Mouse (Mus musculus) neural tube, embryonic 13.5 days (tissue): ENCODE data around the gene Eif1. TPM values are rescaled to one million over a fixed set of nuclear protein-coding genes. Genes with fewer than 3 reads are reported as not detected.
A peak's percentile ranks its signal among the peaks of the same experiment; 100 is the strongest.
"Not testable (repeated sequence)": the region's sequence is repeated elsewhere in the genome, so short reads cannot be mapped to it uniquely, and the experiment has no call there.

Experiments used
- ATAC-seq: fragments of 200-750 bp; cut with Nextera tagmentation; 2 replicates; pipeline ENCODE4 v1.8.0; 2017; ENCODE audit warnings: low read depth, mild to moderate bottlenecking, moderate TSS enrichment, moderate library complexity
- H3K27ac ChIP-seq: fragments of 300-500 bp; sonication (generic); replicated peaks from 2 replicates; pipeline ENCODE4 v1.5.1; 2015; ENCODE audit warnings: moderate library complexity, mild to moderate bottlenecking, inconsistent platforms
- H3K27me3 ChIP-seq: fragments of 300-500 bp; sonication (generic); 2 replicates; pipeline ENCODE4 v1.6.1; 2015; ENCODE audit warnings: mild to moderate bottlenecking, inconsistent platforms
- H3K36me3 ChIP-seq: fragments of 300-500 bp; sonication (generic); 2 replicates; pipeline ENCODE4 v1.6.1; 2015; ENCODE audit warnings: mild to moderate bottlenecking, inconsistent platforms
- H3K4me1 ChIP-seq: fragments of 300-500 bp; sonication (generic); replicated peaks from 2 replicates; pipeline ENCODE4 v1.6.1; 2015; ENCODE audit warnings: inconsistent platforms
- H3K4me2 ChIP-seq: fragments of 300-500 bp; sonication (generic); 2 replicates; pipeline ENCODE4 v1.6.1; 2015; ENCODE audit warnings: inconsistent platforms, mild to moderate bottlenecking, moderate library complexity
- H3K4me3 ChIP-seq: fragments of 300-500 bp; sonication (generic); 2 replicates; pipeline ENCODE4 v1.5.1; 2015; ENCODE audit warnings: mild to moderate bottlenecking, inconsistent platforms
- H3K9ac ChIP-seq: fragments of 300-500 bp; sonication (generic); 2 replicates; pipeline ENCODE4 v1.6.1; 2015; ENCODE audit warnings: moderate library complexity, mild to moderate bottlenecking, inconsistent platforms
- H3K9me3 ChIP-seq: fragments of 300-500 bp; sonication (generic); 2 replicates; pipeline ENCODE4 v1.6.1; 2016; ENCODE audit warnings: inconsistent platforms
- WGBS: fragments of 180-500 bp; shearing (Covaris S2); methylation state at CpG from one replicate; pipeline ENCODE4 v1.1.7; 2015; 5-methylcytosine and 5-hydroxymethylcytosine counted together
- polyA plus RNA-seq: library from polyadenylated mRNA; unstranded; fragments of >200 nt; fragmentation: Nextera tagmentation; extraction: Ambion mirVana; gene quantifications from 2 replicates; pipeline ENCODE4 v1.2.1, GENCODE M21; 2015

Gene Eif1
- polyA plus RNA-seq, 1 experiment from 2014 or later, result 1,563 TPM

- Histone ChIP-seq H3K4me3 (no peak overlapping the region), H3K4me1 (peaks cover 30% of the 10 kb centered on the region), H3K36me3 (no peaks in the 10 kb centered on the region), H3K27ac (no peak overlapping the region), H3K4me2 (no peak overlapping the region), H3K27me3 (peaks cover 57% of the 10 kb centered on the region), H3K9ac (no peak overlapping the region), H3K9me3 (no peaks in the 10 kb centered on the region)
- 60% methylated on average over 5 of the region's 5 CpGs for WGBS
- ATAC-seq, result no peak
Observed at GRCm38 (mm10) chr11:100357408-100357807, 37.7 kb downstream of the Eif1 start.

GRCm38 (mm10) chr11:100360175-100360574 is 40.5 kb downstream of the Eif1 start:
- 79% methylated on average over 6 of the region's 6 CpGs for WGBS

GRCm38 (mm10) chr11:100361059-100361458 is 41.4 kb downstream of the Eif1 start:
- no CpG with 5 or more reads among the region's 13 CpGs for WGBS

More at GRCm38 (mm10) chr11:100360175-100360574, 40.5 kb downstream of the Eif1 start:
- no peaks in the 10 kb centered on the region for H3K36me3 ChIP-seq
- peaks cover 23% of the 10 kb centered on the region for H3K4me1 ChIP-seq
- no peak overlapping the region for H3K4me3 ChIP-seq
- no peak overlapping the region for H3K9ac ChIP-seq
- no peak overlapping the region for H3K27ac ChIP-seq
- no peak for ATAC-seq
- no peak overlapping the region for H3K4me2 ChIP-seq
- H3K27me3 ChIP-seq, result peaks cover 40% of the 10 kb centered on the region
- no peaks in the 10 kb centered on the region for H3K9me3 ChIP-seq

GRCm38 (mm10) chr11:100362209-100362978 is 42.7 kb downstream of the Eif1 start:
- ATAC-seq, result peak; percentile 80
- Histone ChIP-seq H3K4me2 (no peak overlapping the region), H3K27ac (no peak overlapping the region), H3K4me3 (no peak overlapping the region), H3K4me1 (peaks cover 11% of the 10 kb centered on the region), H3K36me3 (no peaks in the 10 kb centered on the region), H3K9me3 (no peaks in the 10 kb centered on the region), H3K27me3 (peaks cover 29% of the 10 kb centered on the region), H3K9ac (no peak overlapping the region)
- WGBS, result 15% methylated on average over 8 of the region's 8 CpGs

More at GRCm38 (mm10) chr11:100361059-100361458, 41.4 kb downstream of the Eif1 start:
- not testable (repeated sequence) for H3K36me3 ChIP-seq, H3K4me2 ChIP-seq, H3K4me3 ChIP-seq, ATAC-seq, H3K9me3 ChIP-seq, H3K27ac ChIP-seq, H3K9ac ChIP-seq
- peaks cover 40% of the 10 kb centered on the region for H3K27me3 ChIP-seq
- peaks cover 18% of the 10 kb centered on the region for H3K4me1 ChIP-seq

DNA sequence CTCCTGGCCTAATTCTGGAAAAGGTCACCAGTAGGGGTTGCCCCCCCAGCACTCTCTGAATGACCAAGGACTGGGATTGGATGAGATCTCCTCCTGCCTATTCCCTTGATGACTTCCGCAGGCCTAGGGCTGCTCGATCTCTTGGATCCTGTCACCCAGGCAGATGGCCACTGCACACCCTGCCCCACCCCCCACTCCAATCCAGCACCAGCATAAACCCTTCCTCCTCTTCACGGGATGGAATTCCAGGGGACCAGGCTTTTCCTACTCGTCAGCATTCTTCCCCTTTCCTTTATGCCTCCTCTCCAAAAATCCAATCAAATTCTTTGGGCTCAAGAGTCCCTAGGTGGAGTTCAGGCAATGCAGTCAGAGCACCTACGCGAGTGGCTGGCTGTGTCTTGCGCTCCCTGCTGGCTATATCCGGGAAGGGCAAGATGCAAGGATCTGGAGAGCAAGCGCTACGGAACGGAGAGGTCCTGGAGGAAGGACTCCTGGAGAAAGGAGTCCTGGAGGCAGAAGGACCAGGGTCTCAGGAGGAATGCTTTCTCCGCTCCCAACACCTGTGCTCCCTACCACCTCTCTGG is 43.4 kb downstream of the Eif1 start:
- Histone ChIP-seq H3K27me3 (peaks cover 24% of the 10 kb centered on the region), H3K4me1 (peaks cover 11% of the 10 kb centered on the region), H3K27ac (no peak overlapping the region), H3K36me3 (no peaks in the 10 kb centered on the region), H3K9me3 (no peaks in the 10 kb centered on the region), H3K4me3 (no peak overlapping the region), H3K4me2 (no peak overlapping the region), H3K9ac (no peak overlapping the region)
- WGBS, result 20% methylated on average over 12 of the region's 12 CpGs
- peak; percentile 37 for ATAC-seq

DNA sequence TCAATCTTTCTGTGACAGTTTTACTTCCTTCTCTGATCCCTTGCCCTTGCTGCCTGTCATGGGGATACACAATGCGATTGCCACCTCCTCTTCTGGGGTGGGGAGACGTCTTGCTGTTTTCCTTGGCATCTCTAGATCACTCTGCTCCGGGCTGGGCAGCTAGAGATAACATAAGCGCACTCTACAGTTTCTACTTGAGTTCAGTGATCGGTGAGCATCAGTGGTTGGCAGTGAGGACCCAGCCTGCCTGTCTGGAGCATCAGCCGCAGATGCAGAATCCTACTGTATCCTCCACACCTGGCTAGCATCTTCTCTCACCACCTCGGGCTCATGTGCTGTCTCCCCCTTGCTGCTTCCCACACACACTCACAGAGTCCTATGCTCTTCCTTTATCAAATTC is 49.5 kb downstream of the Eif1 start:
- Histone ChIP-seq H3K36me3 (peaks cover 39% of the 10 kb centered on the region), H3K4me2 (no peak overlapping the region), H3K9ac (no peak overlapping the region), H3K27me3 (no peaks in the 10 kb centered on the region), H3K9me3 (no peaks in the 10 kb centered on the region), H3K27ac (0 out of 2 replicates have a peak overlapping the region, but pooled peaks have one; percentile 4), H3K4me1 (no peaks in the 10 kb centered on the region), H3K4me3 (no peak overlapping the region)
- ATAC-seq, result no peak
- WGBS, result 64% methylated on average over 7 of the region's 7 CpGs

DNA sequence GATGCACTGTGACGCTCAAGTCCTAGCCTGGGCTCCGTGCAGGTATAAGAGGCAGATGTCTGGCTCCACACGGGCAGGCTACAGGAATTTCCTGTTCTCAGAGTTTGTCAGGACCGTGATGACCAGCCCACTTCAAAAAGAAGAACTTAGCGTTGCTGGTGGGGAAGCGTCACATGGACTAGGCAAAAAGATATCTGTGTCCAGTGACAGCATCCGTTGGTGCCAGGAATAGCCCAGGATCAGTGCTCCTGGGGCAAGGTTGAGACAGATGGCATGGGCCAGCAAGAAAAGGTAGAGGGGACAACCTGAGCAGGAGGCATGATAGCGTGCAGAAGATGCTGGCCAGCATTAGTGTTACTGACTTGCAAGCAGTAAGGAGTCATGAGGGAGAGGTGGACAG is 50.1 kb downstream of the Eif1 start:
- Histone ChIP-seq H3K27me3 (no peaks in the 10 kb centered on the region), H3K36me3 (peaks cover 43% of the 10 kb centered on the region), H3K9me3 (no peaks in the 10 kb centered on the region), H3K4me2 (no peak overlapping the region), H3K27ac (no peak overlapping the region), H3K4me1 (no peaks in the 10 kb centered on the region), H3K9ac (no peak overlapping the region), H3K4me3 (no peak overlapping the region)
- WGBS, result 80% methylated on average over 8 of the region's 8 CpGs
- no peak for ATAC-seq

Other genes with a start within 250 kb of the Eif1 start
- gene Krt32, start 231.7 kb upstream of the Eif1 start, polyA plus RNA-seq, result not detected in 2 replicates
- gene Krt35, start 223.6 kb upstream of the Eif1 start, polyA plus RNA-seq, result not detected in 2 replicates
- gene Krt36, start 214.3 kb upstream of the Eif1 start, polyA plus RNA-seq, result not detected in 2 replicates
- not detected in 2 replicates for gene Krt13, start 198.3 kb upstream of the Eif1 start, polyA plus RNA-seq
- gene Krt15, start 184.0 kb upstream of the Eif1 start, polyA plus RNA-seq, result 1.0 and 4.3 TPM in 2 replicates
- gene Krt19, start 171.2 kb upstream of the Eif1 start, polyA plus RNA-seq, result 1.1 and 2.2 TPM in 2 replicates
- gene Krt9, start 126.6 kb upstream of the Eif1 start, polyA plus RNA-seq, result not detected in 2 replicates
- gene Krt14, start 112.3 kb upstream of the Eif1 start, polyA plus RNA-seq, result 1.6 and 7.2 TPM in 2 replicates
- gene Krt16, start 71.0 kb upstream of the Eif1 start, polyA plus RNA-seq, result not detected in 2 replicates
- 0.73 and 1.4 TPM in 2 replicates for gene Krt17, start 58.9 kb upstream of the Eif1 start, polyA plus RNA-seq
- gene Krt42, start 50.0 kb upstream of the Eif1 start, polyA plus RNA-seq, result not detected in 2 replicates
- 0.76 TPM in 1 of 2 replicates, not detected in the other for gene Gast, start 14.5 kb downstream of the Eif1 start, polyA plus RNA-seq
- gene Hap1, start 36.2 kb downstream of the Eif1 start, polyA plus RNA-seq, result 62.7 and 67.4 TPM in 2 replicates
- gene Jup, start 77.9 kb downstream of the Eif1 start, polyA plus RNA-seq, result 91.6 and 94.4 TPM in 2 replicates
- 24.6 and 27.6 TPM in 2 replicates for gene P3h4, start 95.0 kb downstream of the Eif1 start, polyA plus RNA-seq
- gene Fkbp10, start 95.8 kb downstream of the Eif1 start, polyA plus RNA-seq, result 33.5 and 37.0 TPM in 2 replicates
- gene Nt5c3b, start 121.9 kb downstream of the Eif1 start, polyA plus RNA-seq, result 99.8 and 110 TPM in 2 replicates
- 0.65 and 0.75 TPM in 2 replicates for gene Klhl10, start 122.0 kb downstream of the Eif1 start, polyA plus RNA-seq
- gene Klhl11, start 152.9 kb downstream of the Eif1 start, polyA plus RNA-seq, result 10.2 and 12.1 TPM in 2 replicates
- gene Acly, start 208.1 kb downstream of the Eif1 start, polyA plus RNA-seq, result 267 and 279 TPM in 2 replicates
- 2.4 and 2.7 TPM in 2 replicates for gene Ttc25, start 225.7 kb downstream of the Eif1 start, polyA plus RNA-seq